Mouse (Mus musculus) stomach, embryonic 14.5 days (tissue): ENCODE data around the gene Spaca9. TPM values are rescaled to one million over a fixed set of nuclear protein-coding genes. Genes with fewer than 3 reads are reported as not detected.

Source experiments
- ATAC-seq: fragments of 200-750 bp; cut with Nextera tagmentation; 2 replicates; pipeline ENCODE4 v1.8.0; 2017; ENCODE audit warnings: low read depth, moderate TSS enrichment; ENCODE audit not compliant: insufficient number of reproducible peaks, insufficient read depth, low FRiP score
- H3K27ac ChIP-seq: fragments of 300-500 bp; sonication (generic); 2 replicates; pipeline ENCODE4 v1.5.1; 2014; ENCODE audit warnings: mild to moderate bottlenecking, low read length, moderate library complexity, mixed read lengths
- H3K27me3 ChIP-seq: fragments of 300-500 bp; sonication (generic); 2 replicates; pipeline ENCODE4 v1.6.1; 2014; ENCODE audit warnings: low read length, control low read depth, mixed read lengths; ENCODE audit not compliant: control insufficient read depth, insufficient read depth
- H3K36me3 ChIP-seq: fragments of 300-500 bp; sonication (generic); 2 replicates; pipeline ENCODE4 v1.6.1; 2014; ENCODE audit warnings: mild to moderate bottlenecking, control low read depth, low read length, moderate library complexity, mixed read lengths; ENCODE audit not compliant: control insufficient read depth, insufficient read depth
- H3K4me1 ChIP-seq: fragments of 300-500 bp; sonication (generic); 2 replicates; pipeline ENCODE4 v1.6.1; 2014; ENCODE audit warnings: low read length, control low read depth, mixed read lengths; ENCODE audit not compliant: control insufficient read depth, insufficient read depth
- H3K4me2 ChIP-seq: fragments of 300-500 bp; sonication (generic); replicated peaks from 2 replicates; pipeline ENCODE4 v1.6.1; 2014; ENCODE audit warnings: low read depth, low read length, control low read depth
- H3K4me3 ChIP-seq: fragments of 300-500 bp; sonication (generic); 2 replicates; pipeline ENCODE4 v1.5.1; 2014; ENCODE audit warnings: low read depth, low read length, control low read depth
- H3K9ac ChIP-seq: fragments of 300-500 bp; sonication (generic); replicated peaks from 2 replicates; pipeline ENCODE4 v1.6.1; 2014; ENCODE audit warnings: low read depth, mild to moderate bottlenecking, control low read depth, low read length, moderate library complexity, mixed read lengths
- H3K9me3 ChIP-seq: fragments of 300-500 bp; sonication (generic); 2 replicates; pipeline ENCODE4 v1.6.1; 2016; ENCODE audit warnings: low read depth, low read length, control low read depth; ENCODE audit not compliant: control insufficient read depth
- WGBS: fragments of 180-500 bp; shearing (Covaris S2); extraction: QIAGEN DNeasy Blood & Tissue Kit; methylation state at CpG from one replicate; pipeline ENCODE4 v1.1.7; 2014; 5-methylcytosine and 5-hydroxymethylcytosine counted together
- polyA plus RNA-seq: library from polyadenylated mRNA; unstranded; fragments of >200 nt; fragmentation: Nextera tagmentation; extraction: Ambion mirVana; gene quantifications from 2 replicates; pipeline ENCODE4 v1.2.1, GENCODE M21; 2014

Spaca9 gene
- polyA plus RNA-seq, 1 experiment from 2014 or later: 2.1 TPM

DNA sequence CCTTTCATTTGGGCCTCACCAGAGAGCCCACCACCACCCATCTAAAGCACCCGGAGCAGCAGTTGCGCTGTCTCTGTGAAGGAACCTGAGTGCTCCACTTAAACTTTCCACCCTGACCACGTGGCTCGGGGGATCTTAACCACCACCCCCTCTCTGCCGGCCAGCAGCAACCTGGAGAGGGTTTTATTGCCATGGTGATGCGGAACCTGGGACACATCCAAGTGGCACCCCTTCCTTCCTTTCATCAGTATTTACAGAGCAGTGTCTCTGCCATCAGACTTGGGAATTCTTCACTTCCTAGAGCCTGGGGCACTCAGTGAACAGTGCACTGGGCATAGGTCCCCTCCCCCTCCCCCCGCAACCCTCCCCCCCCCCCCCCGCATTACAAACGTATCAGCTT lies 24.4 kb upstream of the Spaca9 start:
- no peak for ATAC-seq
- 48% methylated on average over 9 of the region's 9 CpGs for WGBS

DNA sequence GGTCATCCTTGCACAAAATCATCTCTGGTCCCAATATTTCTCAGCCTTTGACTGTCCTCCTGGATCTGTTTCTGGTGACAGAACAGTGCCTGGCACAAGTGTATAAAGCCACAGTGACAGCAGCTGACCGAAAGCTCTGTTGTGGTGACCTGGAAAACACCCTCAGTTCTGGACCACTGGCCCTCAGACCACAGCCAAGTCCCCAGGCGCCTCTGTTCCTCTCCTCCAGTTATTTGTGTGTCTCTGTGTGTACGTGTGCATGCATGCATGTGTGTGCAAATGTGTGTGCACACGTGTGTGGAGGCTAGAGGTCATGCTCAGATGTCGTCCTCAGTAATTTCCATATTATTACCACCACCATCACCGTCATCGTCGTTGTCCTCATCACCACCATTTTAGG lies 22.9 kb upstream of the Spaca9 start:
- no peak overlapping the region for H3K9ac ChIP-seq
- no peaks in the 10 kb centered on the region for H3K4me1 ChIP-seq
- H3K9me3 ChIP-seq: no peaks in the 10 kb centered on the region
- no peaks in the 10 kb centered on the region for H3K27me3 ChIP-seq
- 87% methylated on average over 8 of the region's 8 CpGs for WGBS
- H3K4me3 ChIP-seq: no peak overlapping the region
- H3K36me3 ChIP-seq: no peaks in the 10 kb centered on the region
- no peak for ATAC-seq
- H3K27ac ChIP-seq: no peak overlapping the region
- H3K4me2 ChIP-seq: no peak overlapping the region

More for the DNA sequence above, 24.4 kb upstream of the Spaca9 start:
- Histone ChIP-seq H3K4me1 (no peaks in the 10 kb centered on the region), H3K9me3 (no peaks in the 10 kb centered on the region), H3K27me3 (no peaks in the 10 kb centered on the region), H3K4me2 (no peak overlapping the region), H3K4me3 (no peak overlapping the region), H3K9ac (no peak overlapping the region), H3K27ac (no peak overlapping the region), H3K36me3 (no peaks in the 10 kb centered on the region)

- Histone ChIP-seq H3K9me3 (no peaks in the 10 kb centered on the region), H3K27ac (no peak overlapping the region), H3K27me3 (no peaks in the 10 kb centered on the region), H3K4me3 (no peak overlapping the region), H3K4me1 (no peaks in the 10 kb centered on the region), H3K36me3 (no peaks in the 10 kb centered on the region), H3K4me2 (no peak overlapping the region), H3K9ac (no peak overlapping the region)
- 81% methylated on average over 8 of the region's 8 CpGs for WGBS
- no peak for ATAC-seq
Observed at GRCm38 (mm10) chr2:28713036-28713435, 13.5 kb upstream of the Spaca9 start.

- H3K9me3 ChIP-seq: no peaks in the 10 kb centered on the region
- no peak overlapping the region for H3K4me3 ChIP-seq
- 36% methylated on average over 6 of the region's 6 CpGs for WGBS
- no peak overlapping the region for H3K4me2 ChIP-seq
- no peaks in the 10 kb centered on the region for H3K27me3 ChIP-seq
- no peak overlapping the region for H3K9ac ChIP-seq
- ATAC-seq: no peak
- H3K27ac ChIP-seq: no peak overlapping the region
- H3K4me1 ChIP-seq: no peaks in the 10 kb centered on the region
- H3K36me3 ChIP-seq: no peaks in the 10 kb centered on the region
Observed at GRCm38 (mm10) chr2:28706787-28707186, 7.3 kb upstream of the Spaca9 start.

GRCm38 (mm10) chr2:28706106-28706636 lies 6.6 kb upstream of the Spaca9 start:
- WGBS: 69% methylated on average over 8 of the region's 8 CpGs
- no peak for ATAC-seq
- no peak overlapping the region for H3K27ac ChIP-seq
- H3K4me1 ChIP-seq: no peaks in the 10 kb centered on the region
- no peaks in the 10 kb centered on the region for H3K9me3 ChIP-seq
- no peaks in the 10 kb centered on the region for H3K27me3 ChIP-seq
- no peak overlapping the region for H3K4me3 ChIP-seq
- no peak overlapping the region for H3K9ac ChIP-seq
- H3K4me2 ChIP-seq: no peak overlapping the region
- no peaks in the 10 kb centered on the region for H3K36me3 ChIP-seq

DNA sequence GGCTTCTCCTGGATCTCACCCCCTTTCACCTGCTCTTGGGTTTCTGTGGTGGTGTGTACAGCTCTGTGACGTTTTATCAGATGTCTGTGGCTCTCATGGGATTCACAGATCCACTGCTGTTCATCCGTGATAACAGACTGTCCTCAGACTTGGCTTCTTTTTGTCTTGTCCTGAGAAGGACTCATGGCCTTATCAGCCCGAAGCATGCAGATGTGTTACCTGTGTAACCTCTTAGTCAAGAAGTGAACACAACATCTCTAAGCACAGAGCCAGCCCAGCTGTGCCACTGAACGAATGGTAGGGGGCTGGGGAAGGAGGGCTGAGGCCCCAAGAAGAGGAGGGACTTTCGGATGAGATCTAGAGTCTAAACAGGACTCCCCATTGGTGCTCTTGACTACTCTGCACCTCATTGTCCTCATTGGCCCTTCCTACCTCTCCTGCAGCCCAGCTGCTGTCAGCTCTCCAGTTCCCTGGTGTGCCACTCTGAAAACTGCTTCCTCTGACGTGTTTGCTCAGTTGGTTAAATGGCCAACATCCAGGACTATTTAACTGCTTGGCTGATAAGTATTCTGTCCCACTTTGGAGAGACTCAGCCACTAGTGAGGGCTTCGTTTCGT lies 2.2 kb upstream of the Spaca9 start:
- Histone ChIP-seq H3K9ac (no peak overlapping the region), H3K9me3 (no peaks in the 10 kb centered on the region), H3K4me3 (no peak overlapping the region), H3K4me2 (no peak overlapping the region), H3K27ac (no peak overlapping the region), H3K36me3 (no peaks in the 10 kb centered on the region), H3K4me1 (0 out of 2 replicates have a peak, but pooled peaks cover 5% of the 10 kb centered on the region), H3K27me3 (no peaks in the 10 kb centered on the region)
- no peak for ATAC-seq
- 68% methylated on average over 8 of the region's 8 CpGs for WGBS

GRCm38 (mm10) chr2:28698566-28698965 lies 961 bp downstream of the Spaca9 start:
- no peak overlapping the region for H3K9ac ChIP-seq
- ATAC-seq: no peak
- no peaks in the 10 kb centered on the region for H3K36me3 ChIP-seq
- 0 out of 2 replicates have a peak, but pooled peaks cover 5% of the 10 kb centered on the region for H3K4me1 ChIP-seq
- no peak overlapping the region for H3K4me3 ChIP-seq
- no peaks in the 10 kb centered on the region for H3K27me3 ChIP-seq
- H3K9me3 ChIP-seq: no peaks in the 10 kb centered on the region
- H3K4me2 ChIP-seq: no peak overlapping the region
- H3K27ac ChIP-seq: no peak overlapping the region
- 84% methylated on average over 5 of the region's 5 CpGs for WGBS

- 72% methylated on average over 9 of the region's 9 CpGs for WGBS
- ATAC-seq: no peak
- Histone ChIP-seq H3K4me1 (no peaks in the 10 kb centered on the region), H3K36me3 (0 out of 2 replicates have a peak, but pooled peaks cover 5% of the 10 kb centered on the region), H3K4me3 (no peak overlapping the region), H3K4me2 (no peak overlapping the region), H3K27me3 (no peaks in the 10 kb centered on the region), H3K9me3 (no peaks in the 10 kb centered on the region), H3K27ac (no peak overlapping the region), H3K9ac (no peak overlapping the region)
Observed at GRCm38 (mm10) chr2:28692692-28693091, 6.8 kb downstream of the Spaca9 start.

GRCm38 (mm10) chr2:28688431-28688830 lies 11.1 kb downstream of the Spaca9 start:
- Histone ChIP-seq H3K36me3 (peaks cover 16% of the 10 kb centered on the region), H3K9ac (no peak overlapping the region), H3K27ac (no peak overlapping the region), H3K4me1 (no peaks in the 10 kb centered on the region), H3K4me3 (no peak overlapping the region), H3K9me3 (no peaks in the 10 kb centered on the region), H3K4me2 (no peak overlapping the region), H3K27me3 (no peaks in the 10 kb centered on the region)
- no peak for ATAC-seq
- WGBS: 36% methylated on average over 3 of the region's 3 CpGs
